Mouse (Mus musculus): ENCODE measurements around the gene Ptprt. TPM values are rescaled to one million over a fixed set of nuclear protein-coding genes. Genes with fewer than 3 reads are reported as not detected.

The Ptprt gene
- polyA plus RNA-seq, 1 experiment from 2014 or later = 3.4 TPM

- TF ChIP-seq CTCF (IDR thresholded peaks at IDR 0.05; ENCODE audit: low read depth) = no peak
- H3K4me2 ChIP-seq = no peak overlapping the region
- DNase-seq (no peak), ATAC-seq (ENCODE audit: insufficient read depth) (no peak)
- H3K9ac ChIP-seq = no peak overlapping the region
- H3K27ac ChIP-seq (ENCODE audit: low read depth) = no peak overlapping the region
- H3K4me1 ChIP-seq (ENCODE audit: insufficient read depth) = no peaks in the 10 kb centered on the region
- 66% methylated on average over 9 of the region's 9 CpGs for WGBS
- no peaks in the 10 kb centered on the region for H3K27me3 ChIP-seq (ENCODE audit: insufficient read depth, low read length)
- no peaks in the 10 kb centered on the region for H3K36me3 ChIP-seq (ENCODE audit: insufficient read depth)
- H3K4me3 ChIP-seq (ENCODE audit: low read depth, low read length) = no peak overlapping the region
- H3K9me3 ChIP-seq (ENCODE audit: low read depth, low read length) = no peaks in the 10 kb centered on the region
Measured at GRCm38 (mm10) chr2:161553651-161554050, 1107.3 kb downstream of the Ptprt start.

DNA sequence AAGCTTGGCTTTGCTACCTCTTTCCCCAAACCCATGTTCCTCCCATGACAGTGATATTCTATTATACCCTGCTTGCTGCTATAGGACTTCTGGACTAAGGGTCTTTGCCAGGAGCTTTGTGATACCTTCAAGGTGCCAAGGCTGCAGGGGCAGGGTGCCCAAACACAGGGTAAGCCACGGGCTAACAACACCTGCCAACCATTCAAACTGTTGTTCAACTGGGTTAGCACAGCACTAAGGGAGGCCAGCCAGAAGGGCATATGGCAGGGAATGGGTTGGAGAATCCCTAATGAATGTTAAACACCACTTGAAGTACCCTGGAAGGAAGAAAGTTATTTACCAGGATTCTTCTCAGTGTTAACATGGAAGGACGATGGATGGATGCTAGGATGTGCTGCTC lies 1108.9 kb downstream of the Ptprt start:
- Histone ChIP-seq H3K9me3 (ENCODE audit: low read depth, low read length) (no peaks in the 10 kb centered on the region), H3K36me3 (ENCODE audit: insufficient read depth) (no peaks in the 10 kb centered on the region), H3K27ac (ENCODE audit: low read depth) (no peak overlapping the region), H3K9ac (no peak overlapping the region), H3K4me1 (ENCODE audit: insufficient read depth) (no peaks in the 10 kb centered on the region), H3K4me3 (ENCODE audit: low read depth, low read length) (no peak overlapping the region), H3K4me2 (no peak overlapping the region), H3K27me3 (ENCODE audit: insufficient read depth, low read length) (no peaks in the 10 kb centered on the region)
- ATAC-seq (ENCODE audit: insufficient read depth) (no peak), DNase-seq (no peak)
- no peak for TF ChIP-seq CTCF (IDR thresholded peaks at IDR 0.05; ENCODE audit: low read depth)
- 82% methylated on average over 2 of the region's 2 CpGs for WGBS

DNA sequence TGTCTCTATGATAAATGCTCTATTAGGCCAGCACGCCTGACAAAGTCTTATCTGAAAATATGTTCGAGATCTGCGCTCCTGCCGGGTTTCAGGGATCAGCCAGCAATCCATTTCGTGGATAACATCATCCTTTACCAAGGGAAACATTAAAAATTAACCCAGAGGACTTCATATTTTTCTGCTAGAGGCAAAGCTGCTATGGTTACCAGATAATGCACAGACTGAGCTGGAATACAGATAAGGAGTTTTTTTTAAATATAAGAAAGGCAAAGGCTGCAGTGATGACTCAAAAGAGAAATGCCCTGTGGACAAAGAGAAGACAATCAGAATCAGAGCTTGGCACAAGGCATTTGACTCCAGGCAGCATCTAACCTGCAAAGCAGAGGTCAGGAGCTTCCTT lies 1111.4 kb downstream of the Ptprt start:
- TF ChIP-seq CTCF (IDR thresholded peaks at IDR 0.05; ENCODE audit: low read depth) = no peak
- Histone ChIP-seq H3K9me3 (ENCODE audit: low read depth, low read length) (no peaks in the 10 kb centered on the region), H3K4me3 (ENCODE audit: low read depth, low read length) (no peak overlapping the region), H3K9ac (no peak overlapping the region), H3K36me3 (ENCODE audit: insufficient read depth) (no peaks in the 10 kb centered on the region), H3K4me1 (ENCODE audit: insufficient read depth) (no peaks in the 10 kb centered on the region), H3K27ac (ENCODE audit: low read depth) (no peak overlapping the region), H3K4me2 (no peak overlapping the region), H3K27me3 (ENCODE audit: insufficient read depth, low read length) (no peaks in the 10 kb centered on the region)
- ATAC-seq (ENCODE audit: insufficient read depth) (peak; percentile 28; the same call in 1 of the 2 replicates), DNase-seq (peak; percentile 16)
- 25% methylated on average over 5 of the region's 5 CpGs for WGBS

- Histone ChIP-seq H3K4me3 (ENCODE audit: low read depth, low read length) (no peak overlapping the region), H3K27me3 (ENCODE audit: insufficient read depth, low read length) (no peaks in the 10 kb centered on the region), H3K36me3 (ENCODE audit: insufficient read depth) (no peaks in the 10 kb centered on the region), H3K4me1 (ENCODE audit: insufficient read depth) (no peaks in the 10 kb centered on the region), H3K9me3 (ENCODE audit: low read depth, low read length) (no peaks in the 10 kb centered on the region), H3K4me2 (no peak overlapping the region), H3K27ac (ENCODE audit: low read depth) (no peak overlapping the region), H3K9ac (no peak overlapping the region)
- 76% methylated on average over 5 of the region's 5 CpGs for WGBS
- DNase-seq (no peak), ATAC-seq (ENCODE audit: insufficient read depth) (no peak)
- no peak for TF ChIP-seq CTCF (IDR thresholded peaks at IDR 0.05; ENCODE audit: low read depth)
Measured at GRCm38 (mm10) chr2:161547318-161547717, 1113.6 kb downstream of the Ptprt start.

- Histone ChIP-seq H3K4me3 (ENCODE audit: low read depth, low read length) (no peak overlapping the region), H3K9me3 (ENCODE audit: low read depth, low read length) (no peaks in the 10 kb centered on the region), H3K27ac (ENCODE audit: low read depth) (no peak overlapping the region), H3K4me1 (ENCODE audit: insufficient read depth) (no peaks in the 10 kb centered on the region), H3K4me2 (no peak overlapping the region), H3K36me3 (ENCODE audit: insufficient read depth) (no peaks in the 10 kb centered on the region), H3K9ac (no peak overlapping the region), H3K27me3 (ENCODE audit: insufficient read depth, low read length) (no peaks in the 10 kb centered on the region)
- DNase-seq (no peak), ATAC-seq (ENCODE audit: insufficient read depth) (no peak)
- WGBS = 71% methylated on average over 4 of the region's 4 CpGs
- no peak for TF ChIP-seq CTCF (IDR thresholded peaks at IDR 0.05; ENCODE audit: low read depth)
Measured at GRCm38 (mm10) chr2:161545406-161545805, 1115.5 kb downstream of the Ptprt start.

- ATAC-seq (ENCODE audit: insufficient read depth) (no peak), DNase-seq (no peak)
- TF ChIP-seq CTCF (IDR thresholded peaks at IDR 0.05; ENCODE audit: low read depth) = no peak
- Histone ChIP-seq H3K4me2 (no peak overlapping the region), H3K36me3 (ENCODE audit: insufficient read depth) (no peaks in the 10 kb centered on the region), H3K9me3 (ENCODE audit: low read depth, low read length) (no peaks in the 10 kb centered on the region), H3K4me1 (ENCODE audit: insufficient read depth) (no peaks in the 10 kb centered on the region), H3K27ac (ENCODE audit: low read depth) (no peak overlapping the region), H3K27me3 (ENCODE audit: insufficient read depth, low read length) (no peaks in the 10 kb centered on the region), H3K4me3 (ENCODE audit: low read depth, low read length) (no peak overlapping the region), H3K9ac (no peak overlapping the region)
- 81% methylated on average over 7 of the region's 7 CpGs for WGBS
Measured at GRCm38 (mm10) chr2:161534151-161534550, 1126.8 kb downstream of the Ptprt start.

DNA sequence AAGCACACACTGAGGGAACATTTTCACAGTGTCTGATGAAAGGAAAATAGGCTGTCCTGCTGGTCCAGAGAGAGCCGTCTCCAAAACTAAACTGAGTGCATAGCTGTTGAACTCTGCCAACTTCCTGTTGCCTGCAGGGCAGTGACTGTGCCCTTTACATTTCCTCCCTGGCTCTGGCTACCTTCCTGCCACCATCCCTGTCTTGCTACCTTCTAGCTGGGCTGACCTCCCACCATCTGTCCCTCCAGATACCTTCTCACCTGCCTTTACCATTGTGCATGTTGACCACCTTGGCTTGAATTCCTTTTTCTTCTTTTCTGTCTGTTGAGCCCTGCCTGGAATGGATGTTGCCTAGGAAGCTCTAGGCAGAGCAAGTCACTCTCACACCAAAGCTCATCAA lies 1133.8 kb downstream of the Ptprt start:
- WGBS = 50% methylated on average over 1 of the region's 1 CpGs
- no peak for DNase-seq

GRCm38 (mm10) chr2:161519671-161520070 lies 1141.3 kb downstream of the Ptprt start:
- 50% methylated on average over 2 of the region's 2 CpGs for WGBS
- no peaks in the 10 kb centered on the region for H3K4me1 ChIP-seq (ENCODE audit: insufficient read depth)
- H3K27me3 ChIP-seq (ENCODE audit: insufficient read depth, low read length) = no peaks in the 10 kb centered on the region
- H3K9me3 ChIP-seq (ENCODE audit: low read depth, low read length) = no peaks in the 10 kb centered on the region
- no peak overlapping the region for H3K4me3 ChIP-seq (ENCODE audit: low read depth, low read length)
- no peaks in the 10 kb centered on the region for H3K36me3 ChIP-seq (ENCODE audit: insufficient read depth)
- H3K4me2 ChIP-seq = no peak overlapping the region
- TF ChIP-seq CTCF (IDR thresholded peaks at IDR 0.05; ENCODE audit: low read depth) = no peak
- DNase-seq = no peak
- H3K27ac ChIP-seq (ENCODE audit: low read depth) = no peak overlapping the region
- H3K9ac ChIP-seq = no peak overlapping the region
- ATAC-seq (ENCODE audit: insufficient read depth) = no peak

More for the DNA sequence above, 1133.8 kb downstream of the Ptprt start:
- no peaks in the 10 kb centered on the region for H3K4me1 ChIP-seq (ENCODE audit: insufficient read depth)
- H3K27me3 ChIP-seq (ENCODE audit: insufficient read depth, low read length) = no peaks in the 10 kb centered on the region
- no peak for ATAC-seq (ENCODE audit: insufficient read depth)
- H3K9me3 ChIP-seq (ENCODE audit: low read depth, low read length) = no peaks in the 10 kb centered on the region
- no peak overlapping the region for H3K9ac ChIP-seq
- TF ChIP-seq CTCF (IDR thresholded peaks at IDR 0.05; ENCODE audit: low read depth) = no peak
- no peak overlapping the region for H3K27ac ChIP-seq (ENCODE audit: low read depth)
- no peak overlapping the region for H3K4me2 ChIP-seq
- no peaks in the 10 kb centered on the region for H3K36me3 ChIP-seq (ENCODE audit: insufficient read depth)
- H3K4me3 ChIP-seq (ENCODE audit: low read depth, low read length) = no peak overlapping the region

Measured in lung, embryonic 14.5 days (tissue).